Mouse (Mus musculus): ENCODE data around the gene Ivns1abp. TPM values are rescaled to one million over a fixed set of nuclear protein-coding genes. Genes with fewer than 3 reads are reported as not detected.
A peak's percentile ranks its signal among the peaks of the same experiment; 100 is the strongest.

Gene Ivns1abp
- polyA plus RNA-seq, 1 experiment from 2014 or later, result 221 TPM

GRCm38 (mm10) chr1:151329601-151330000 lies 14.7 kb upstream of the Ivns1abp start:
- ATAC-seq (ENCODE audit: low read depth), result no peak
- DNase-seq (ENCODE audit: low spot score), result no peak
- 79% methylated on average over 7 of the region's 7 CpGs for WGBS
- Histone ChIP-seq H3K27ac (replicated peaks; ENCODE audit: low read depth, low read length) (no peak overlapping the region), H3K4me2 (ENCODE audit: low read depth, low read length) (no peak overlapping the region), H3K27me3 (replicated peaks; ENCODE audit: control insufficient read depth, insufficient read depth, low read length) (no peaks in the 10 kb centered on the region), H3K36me3 (ENCODE audit: control insufficient read depth, insufficient read depth, low read length) (no peaks in the 10 kb centered on the region), H3K9ac (ENCODE audit: low read depth, low read length) (no peak overlapping the region), H3K4me1 (ENCODE audit: control insufficient read depth, insufficient read depth, low read length) (no peaks in the 10 kb centered on the region), H3K4me3 (ENCODE audit: low read depth, low read length) (no peak overlapping the region), H3K9me3 (ENCODE audit: control insufficient read depth, low read length) (no peaks in the 10 kb centered on the region)

GRCm38 (mm10) chr1:151332819-151333218 lies 11.5 kb upstream of the Ivns1abp start:
- DNase-seq (ENCODE audit: low spot score) (no peak), ATAC-seq (ENCODE audit: low read depth) (no peak)
- no peaks in the 10 kb centered on the region for H3K27me3 ChIP-seq (replicated peaks; ENCODE audit: control insufficient read depth, insufficient read depth, low read length)
- no peaks in the 10 kb centered on the region for H3K4me1 ChIP-seq (ENCODE audit: control insufficient read depth, insufficient read depth, low read length)
- no peak overlapping the region for H3K27ac ChIP-seq (replicated peaks; ENCODE audit: low read depth, low read length)
- H3K4me3 ChIP-seq (ENCODE audit: low read depth, low read length), result no peak overlapping the region
- WGBS, result 92% methylated on average over 3 of the region's 3 CpGs
- no peaks in the 10 kb centered on the region for H3K36me3 ChIP-seq (ENCODE audit: control insufficient read depth, insufficient read depth, low read length)
- H3K4me2 ChIP-seq (ENCODE audit: low read depth, low read length), result no peak overlapping the region
- H3K9ac ChIP-seq (ENCODE audit: low read depth, low read length), result no peak overlapping the region
- H3K9me3 ChIP-seq (ENCODE audit: control insufficient read depth, low read length), result no peaks in the 10 kb centered on the region

DNA sequence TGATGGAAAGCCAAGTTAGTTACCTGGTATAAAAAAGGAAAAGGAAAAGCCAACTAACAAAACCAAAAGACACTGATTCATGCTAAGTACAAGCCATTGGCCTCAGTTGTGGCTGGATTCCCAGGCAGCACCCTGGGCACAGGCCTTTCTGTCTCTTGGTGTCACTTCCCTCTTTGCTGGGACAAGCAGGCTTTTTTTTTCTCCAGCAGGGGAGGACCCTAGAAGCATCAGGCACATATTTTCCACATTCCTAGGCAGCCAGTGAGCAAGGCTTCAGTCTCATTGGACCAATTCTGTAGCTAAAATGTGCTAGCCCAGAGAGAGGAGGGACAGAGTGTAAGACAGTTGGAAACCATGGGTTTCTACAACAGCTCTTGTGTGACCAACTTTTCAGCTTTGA lies 6.0 kb upstream of the Ivns1abp start:
- Histone ChIP-seq H3K4me2 (ENCODE audit: low read depth, low read length) (no peak overlapping the region), H3K27ac (replicated peaks; ENCODE audit: low read depth, low read length) (no peak overlapping the region), H3K36me3 (ENCODE audit: control insufficient read depth, insufficient read depth, low read length) (no peaks in the 10 kb centered on the region), H3K27me3 (replicated peaks; ENCODE audit: control insufficient read depth, insufficient read depth, low read length) (no peaks in the 10 kb centered on the region), H3K4me1 (ENCODE audit: control insufficient read depth, insufficient read depth, low read length) (peaks cover 17% of the 10 kb centered on the region; the same call in 1 of the 2 replicates), H3K9ac (ENCODE audit: low read depth, low read length) (no peak overlapping the region), H3K4me3 (ENCODE audit: low read depth, low read length) (no peak overlapping the region), H3K9me3 (ENCODE audit: control insufficient read depth, low read length) (no peaks in the 10 kb centered on the region)
- ATAC-seq (ENCODE audit: low read depth) (no peak), DNase-seq (ENCODE audit: low spot score) (no peak)

DNA sequence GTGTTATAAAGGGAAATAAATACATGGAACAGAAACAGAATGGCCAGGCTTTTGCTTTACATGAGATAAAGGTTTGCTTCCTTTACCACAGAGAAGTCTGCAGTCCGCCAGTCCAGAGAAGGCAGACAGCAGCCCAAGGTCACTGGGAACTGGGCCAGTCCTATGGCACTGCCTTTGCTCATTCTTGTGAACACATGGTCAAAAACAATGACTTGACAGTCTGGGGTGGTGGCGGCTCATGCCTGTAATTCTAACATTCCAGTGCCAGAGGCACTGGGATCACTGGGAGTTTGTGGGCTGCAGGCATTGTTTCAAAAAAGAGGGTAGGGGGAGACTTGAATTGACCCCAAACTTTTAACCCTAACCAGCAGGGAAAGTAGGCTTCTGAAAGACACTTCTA lies 5.3 kb upstream of the Ivns1abp start:
- Histone ChIP-seq H3K27me3 (replicated peaks; ENCODE audit: control insufficient read depth, insufficient read depth, low read length) (no peaks in the 10 kb centered on the region), H3K9me3 (ENCODE audit: control insufficient read depth, low read length) (no peaks in the 10 kb centered on the region), H3K9ac (ENCODE audit: low read depth, low read length) (no peak overlapping the region), H3K4me2 (ENCODE audit: low read depth, low read length) (no peak overlapping the region), H3K36me3 (ENCODE audit: control insufficient read depth, insufficient read depth, low read length) (no peaks in the 10 kb centered on the region), H3K4me1 (ENCODE audit: control insufficient read depth, insufficient read depth, low read length) (peaks cover 21% of the 10 kb centered on the region; the same call in 1 of the 2 replicates), H3K4me3 (ENCODE audit: low read depth, low read length) (no peak overlapping the region), H3K27ac (replicated peaks; ENCODE audit: low read depth, low read length) (no peak overlapping the region)
- DNase-seq (ENCODE audit: low spot score) (peak; percentile 29), ATAC-seq (ENCODE audit: low read depth) (no peak)
- 52% methylated on average over 2 of the region's 2 CpGs for WGBS

DNA sequence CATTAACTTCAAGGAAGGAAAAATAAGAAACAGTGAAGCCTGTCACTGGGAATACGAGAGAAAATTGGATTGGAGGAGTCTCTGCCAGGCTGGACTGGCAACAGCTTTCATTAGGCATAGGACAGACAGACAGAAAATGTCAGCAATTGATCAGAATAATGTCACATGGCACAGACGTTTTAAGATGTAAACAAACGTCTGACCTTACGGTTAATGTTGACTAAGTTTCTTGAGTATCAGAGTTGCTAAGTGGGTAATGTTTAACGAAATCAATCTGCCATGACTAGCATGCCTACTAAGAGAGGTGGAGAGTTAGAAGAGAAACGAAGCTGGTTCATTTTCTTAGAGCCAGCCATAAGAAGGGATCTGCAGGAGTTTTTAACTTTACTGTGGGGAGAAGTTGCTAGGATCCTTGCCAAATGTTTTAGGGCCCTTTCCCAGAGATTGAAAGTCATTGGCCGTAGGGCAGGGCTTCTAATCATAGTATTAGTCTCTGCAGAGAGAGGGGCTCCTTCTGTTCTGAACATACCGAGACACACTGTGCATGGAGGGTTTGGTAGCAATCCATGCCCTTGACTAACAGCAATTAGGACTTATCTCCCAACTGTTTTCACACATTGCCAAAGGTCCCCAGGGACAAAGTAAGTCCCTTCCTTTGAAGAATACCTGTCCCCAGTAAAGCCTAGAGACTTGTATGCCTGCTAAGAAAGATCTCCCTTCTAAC lies 2.8 kb upstream of the Ivns1abp start:
- Histone ChIP-seq H3K36me3 (ENCODE audit: control insufficient read depth, insufficient read depth, low read length) (no peaks in the 10 kb centered on the region), H3K27me3 (replicated peaks; ENCODE audit: control insufficient read depth, insufficient read depth, low read length) (no peaks in the 10 kb centered on the region), H3K9me3 (ENCODE audit: control insufficient read depth, low read length) (no peaks in the 10 kb centered on the region), H3K4me3 (ENCODE audit: low read depth, low read length) (no peak overlapping the region), H3K27ac (replicated peaks; ENCODE audit: low read depth, low read length) (no peak overlapping the region), H3K4me1 (ENCODE audit: control insufficient read depth, insufficient read depth, low read length) (peaks cover 25% of the 10 kb centered on the region), H3K9ac (ENCODE audit: low read depth, low read length) (no peak overlapping the region), H3K4me2 (ENCODE audit: low read depth, low read length) (no peak overlapping the region)
- 48% methylated on average over 8 of the region's 8 CpGs for WGBS
- ATAC-seq (ENCODE audit: low read depth) (no peak), DNase-seq (ENCODE audit: low spot score) (no peak)

DNA sequence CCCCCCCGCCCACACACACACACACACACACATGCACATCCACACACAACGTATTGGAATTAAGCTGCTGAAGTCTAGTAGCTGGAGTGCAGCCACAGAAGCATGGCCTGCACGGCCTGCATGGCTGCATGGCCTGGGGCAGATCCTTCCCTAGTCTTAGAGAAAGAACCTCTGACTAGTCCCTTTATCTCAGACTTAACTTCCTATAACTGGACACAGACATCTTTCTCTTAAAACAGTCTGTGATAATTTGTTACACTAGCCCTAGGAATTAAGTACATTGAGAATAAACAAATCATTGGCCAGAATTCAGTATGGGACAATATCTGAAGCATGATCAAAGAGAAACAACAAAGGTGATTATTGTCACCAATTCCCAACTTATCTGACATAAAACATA lies 2.0 kb upstream of the Ivns1abp start:
- Histone ChIP-seq H3K9ac (ENCODE audit: low read depth, low read length) (no peak overlapping the region), H3K4me3 (ENCODE audit: low read depth, low read length) (no peak overlapping the region), H3K9me3 (ENCODE audit: control insufficient read depth, low read length) (no peaks in the 10 kb centered on the region), H3K4me2 (ENCODE audit: low read depth, low read length) (no peak overlapping the region), H3K27me3 (replicated peaks; ENCODE audit: control insufficient read depth, insufficient read depth, low read length) (no peaks in the 10 kb centered on the region), H3K27ac (replicated peaks; ENCODE audit: low read depth, low read length) (no peak overlapping the region), H3K4me1 (ENCODE audit: control insufficient read depth, insufficient read depth, low read length) (peaks cover 33% of the 10 kb centered on the region), H3K36me3 (ENCODE audit: control insufficient read depth, insufficient read depth, low read length) (no peaks in the 10 kb centered on the region)
- 38% methylated on average over 3 of the region's 3 CpGs for WGBS
- no peak for ATAC-seq (ENCODE audit: low read depth)
- DNase-seq (ENCODE audit: low spot score), result no peak

GRCm38 (mm10) chr1:151342968-151343367 lies 1.3 kb upstream of the Ivns1abp start:
- no peaks in the 10 kb centered on the region for H3K36me3 ChIP-seq (ENCODE audit: control insufficient read depth, insufficient read depth, low read length)
- H3K4me2 ChIP-seq (ENCODE audit: low read depth, low read length), result peak overlapping the region; percentile 83
- no peaks in the 10 kb centered on the region for H3K27me3 ChIP-seq (replicated peaks; ENCODE audit: control insufficient read depth, insufficient read depth, low read length)
- H3K9ac ChIP-seq (ENCODE audit: low read depth, low read length), result 0 out of 2 replicates have a peak overlapping the region, but pooled peaks have one; percentile 2
- 25% methylated on average over 6 of the region's 6 CpGs for WGBS
- no peak overlapping the region; the same call in 1 of the 2 replicates for H3K27ac ChIP-seq (replicated peaks; ENCODE audit: low read depth, low read length)
- H3K4me1 ChIP-seq (ENCODE audit: control insufficient read depth, insufficient read depth, low read length), result peaks cover 33% of the 10 kb centered on the region
- H3K9me3 ChIP-seq (ENCODE audit: control insufficient read depth, low read length), result no peaks in the 10 kb centered on the region
- ATAC-seq (ENCODE audit: low read depth) (no peak), DNase-seq (ENCODE audit: low spot score) (peak; percentile 24)
- peak overlapping the region; percentile 96 for H3K4me3 ChIP-seq (ENCODE audit: low read depth, low read length)

DNA sequence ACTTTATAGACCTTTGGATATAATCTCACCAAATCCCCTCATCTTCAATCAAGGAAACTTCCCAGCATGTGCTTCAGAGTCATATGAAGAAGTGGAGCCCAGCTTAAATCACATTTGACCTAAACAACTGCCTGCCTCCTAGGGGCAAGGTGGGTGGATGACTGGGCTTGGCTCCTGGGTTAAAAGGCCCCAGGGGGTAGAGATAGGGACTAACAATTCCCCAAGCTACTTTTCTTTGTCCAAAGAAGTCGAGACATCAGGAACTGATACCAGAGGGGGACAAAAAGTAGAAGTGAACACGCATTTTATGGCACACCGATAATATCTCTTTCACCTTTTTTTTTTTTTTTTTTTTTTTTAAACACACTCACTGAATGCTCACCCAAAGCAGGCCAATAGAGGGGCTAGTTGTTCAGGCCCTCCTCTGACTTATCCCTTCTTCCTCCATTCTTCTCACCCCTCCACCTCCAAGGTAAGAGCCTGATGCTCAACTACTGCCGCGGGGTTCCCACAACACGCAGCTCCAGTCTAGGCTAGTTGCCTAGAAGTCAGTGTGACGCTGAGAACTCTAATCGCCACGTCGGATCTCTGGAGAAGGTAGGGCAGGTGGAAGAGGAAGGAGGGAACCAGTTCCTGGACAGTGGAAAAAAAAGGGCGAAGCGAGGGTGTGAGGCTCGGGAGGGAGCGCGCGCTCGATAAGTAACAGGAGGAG lies 550 bp upstream of the Ivns1abp start:
- Histone ChIP-seq H3K4me3 (ENCODE audit: low read depth, low read length) (peak overlapping the region; percentile 96), H3K9me3 (ENCODE audit: control insufficient read depth, low read length) (no peaks in the 10 kb centered on the region), H3K4me2 (ENCODE audit: low read depth, low read length) (peak overlapping the region; percentile 83), H3K9ac (ENCODE audit: low read depth, low read length) (peak overlapping the region; percentile 96), H3K4me1 (ENCODE audit: control insufficient read depth, insufficient read depth, low read length) (peaks cover 28% of the 10 kb centered on the region), H3K27me3 (replicated peaks; ENCODE audit: control insufficient read depth, insufficient read depth, low read length) (no peaks in the 10 kb centered on the region), H3K36me3 (ENCODE audit: control insufficient read depth, insufficient read depth, low read length) (no peaks in the 10 kb centered on the region), H3K27ac (replicated peaks; ENCODE audit: low read depth, low read length) (peak overlapping the region; percentile 61)
- 1% methylated on average over 17 of the region's 17 CpGs for WGBS
- ATAC-seq (ENCODE audit: low read depth), result no peak; the same call in 1 of the 2 replicates
- DNase-seq (ENCODE audit: low spot score), result peak; percentile 5
